Mouse (Mus musculus) testis, adult 2 months (tissue): Measurements from ENCODE around the gene Psmc1.

Source experiments
- CTCF ChIP-seq: fragments of 200-500 bp; IDR thresholded peaks from 2 replicates; pipeline ENCODE4 v1.5.1; 2012; ENCODE audit warnings: low read depth, mild to moderate bottlenecking, inconsistent platforms, low read length, moderate library complexity; ENCODE audit not compliant: control insufficient read depth, insufficient read depth, insufficient replicate concordance
- POLR2A ChIP-seq: fragments of 200-500 bp; IDR thresholded peaks from 2 replicates; pipeline ENCODE4 v1.6.1; 2012; ENCODE audit warnings: low read depth, mild to moderate bottlenecking, inconsistent platforms, low read length, moderate library complexity; ENCODE audit not compliant: control insufficient read depth

DNA sequence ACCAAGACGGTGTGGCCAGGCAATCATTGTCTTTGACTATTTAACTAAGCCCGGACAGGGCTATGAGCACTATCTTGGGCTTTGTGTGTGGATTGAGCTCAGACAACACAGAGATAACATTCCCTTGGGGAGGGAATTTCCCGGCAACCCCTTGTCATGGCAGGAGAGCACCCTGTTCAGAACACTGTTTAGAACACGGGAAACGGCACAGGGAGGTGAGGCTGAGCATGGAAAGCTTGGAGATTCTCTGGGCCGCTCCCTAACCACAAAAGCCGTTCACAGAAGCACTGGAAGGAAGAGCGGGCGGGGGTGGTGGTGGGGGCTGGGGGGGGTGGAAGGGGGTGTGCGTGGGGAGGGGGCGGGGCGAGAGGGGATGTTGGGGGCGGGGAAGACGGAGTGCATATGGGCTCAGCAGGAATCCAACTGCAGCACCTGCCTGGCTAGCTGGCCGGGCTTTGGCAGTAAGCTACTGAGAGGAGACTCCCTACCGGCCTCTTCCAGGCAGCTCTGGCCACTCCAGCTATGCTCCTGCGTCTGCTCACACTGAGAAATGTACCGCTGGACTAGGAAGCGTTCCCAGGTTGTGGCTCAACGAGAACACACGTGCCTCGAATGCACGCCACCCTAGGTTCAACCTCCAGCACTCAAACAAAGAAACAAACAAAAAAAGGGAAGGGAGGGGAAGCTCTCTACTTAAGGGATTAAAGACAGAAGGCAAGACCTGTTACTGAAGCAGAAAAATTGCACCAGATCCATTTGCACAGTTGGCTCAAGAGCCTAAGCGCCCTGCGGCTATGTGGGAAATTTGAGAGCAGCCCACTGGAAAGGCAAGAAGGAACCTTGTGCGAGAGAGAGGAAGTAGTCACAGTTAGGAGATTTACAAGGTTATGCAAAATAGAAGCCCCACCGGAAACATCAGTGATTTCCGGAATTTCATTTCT lies 58.2 kb downstream of the Psmc1 start:
- TF ChIP-seq POLR2A (no peak; the same call in 1 of the 2 replicates), CTCF (no peak)
